Mouse (Mus musculus): ENCODE results near the gene Dolpp1.

Gene Dolpp1

GRCm38 (mm10) chr2:30392114-30392576 is at the start of gene Dolpp1:
Dolpp1 (plus strand) TSS chr2:30392254.
- DNase-seq (ENCODE audit: low read depth, low spot score): peak; percentile 100

GRCm38 (mm10) chr2:30342544-30342943 is 49.5 kb upstream of the Dolpp1 start:
- no peak for DNase-seq (ENCODE audit: low read depth, low spot score)

- DNase-seq (ENCODE audit: low read depth, low spot score): no peak
These were observed 48.4 kb upstream of the Dolpp1 start for GRCm38 (mm10) chr2:30343601-30344137.

- no peak for DNase-seq (ENCODE audit: low read depth, low spot score)
These were observed 45.9 kb upstream of the Dolpp1 start for GRCm38 (mm10) chr2:30345971-30346676.

GRCm38 (mm10) chr2:30349196-30349595 is 42.9 kb upstream of the Dolpp1 start:
- DNase-seq (ENCODE audit: low read depth, low spot score): no peak

- peak; percentile 74 for DNase-seq (ENCODE audit: low read depth, low spot score)
These were observed 40.9 kb upstream of the Dolpp1 start for GRCm38 (mm10) chr2:30351149-30351548.

GRCm38 (mm10) chr2:30355861-30356260 is 36.2 kb upstream of the Dolpp1 start:
- DNase-seq (ENCODE audit: low read depth, low spot score): no peak

GRCm38 (mm10) chr2:30356266-30356665 is 35.8 kb upstream of the Dolpp1 start:
- DNase-seq (ENCODE audit: low read depth, low spot score): no peak

- DNase-seq (ENCODE audit: low read depth, low spot score): no peak
These were observed 35.1 kb upstream of the Dolpp1 start for GRCm38 (mm10) chr2:30356906-30357305.

GRCm38 (mm10) chr2:30357552-30358510 is 34.2 kb upstream of the Dolpp1 start:
- peak; percentile 35 for DNase-seq (ENCODE audit: low read depth, low spot score)

GRCm38 (mm10) chr2:30358533-30359531 is 33.2 kb upstream of the Dolpp1 start, which contains the start of gene Sh3glb2:
Sh3glb2 (minus strand) TSS chr2:30359337.
- DNase-seq (ENCODE audit: low read depth, low spot score): peak; percentile 80

- no peak for DNase-seq (ENCODE audit: low read depth, low spot score)
These were observed 31.4 kb upstream of the Dolpp1 start for GRCm38 (mm10) chr2:30360626-30361025.

- DNase-seq (ENCODE audit: low read depth, low spot score): peak; percentile 57
These were observed 29.2 kb upstream of the Dolpp1 start for GRCm38 (mm10) chr2:30362865-30363264.

GRCm38 (mm10) chr2:30363773-30364650 is 28.0 kb upstream of the Dolpp1 start, which contains the start of gene Miga2:
Miga2 (plus strand) TSS chr2:30364233.
- DNase-seq (ENCODE audit: low read depth, low spot score): peak; percentile 100

GRCm38 (mm10) chr2:30365281-30366069 is 26.6 kb upstream of the Dolpp1 start:
- DNase-seq (ENCODE audit: low read depth, low spot score): no peak

- DNase-seq (ENCODE audit: low read depth, low spot score): no peak
These were observed 25.9 kb upstream of the Dolpp1 start for GRCm38 (mm10) chr2:30366203-30366602.

- DNase-seq (ENCODE audit: low read depth, low spot score): no peak
These were observed 20.5 kb upstream of the Dolpp1 start for GRCm38 (mm10) chr2:30371544-30371943.

- no peak for DNase-seq (ENCODE audit: low read depth, low spot score)
These were observed 19.3 kb upstream of the Dolpp1 start for GRCm38 (mm10) chr2:30372726-30373125.

- no peak for DNase-seq (ENCODE audit: low read depth, low spot score)
These were observed 16.2 kb upstream of the Dolpp1 start for GRCm38 (mm10) chr2:30375893-30376292.

Data from R1 (cell line).